Mouse (Mus musculus): ENCODE measurements at regions not wholly inside any gene's neighbourhood (a gene's known extent, or its start where the extent isn't known, plus 50 kb on each side); places are given as distances from the start of the nearest gene placed in this dataset.

DNA sequence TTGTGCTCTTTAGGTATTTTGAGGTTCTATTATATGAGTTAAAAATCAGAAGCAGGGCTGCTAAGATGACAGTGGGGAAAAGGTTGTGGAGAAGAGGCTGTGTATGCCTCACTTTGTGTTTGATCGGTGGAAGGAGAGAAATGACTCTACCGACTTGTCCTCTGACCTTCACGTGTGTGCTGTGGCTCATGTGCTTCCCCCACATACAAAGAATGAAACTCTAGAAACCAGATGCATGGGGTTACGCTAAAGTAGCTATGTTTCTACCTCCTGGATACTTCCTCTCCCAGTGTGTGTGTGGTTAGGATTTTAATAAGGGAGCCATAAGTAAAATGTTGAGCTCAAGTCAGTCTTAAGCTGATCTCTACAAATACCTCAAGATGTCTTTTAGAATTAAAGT lies 148.1 kb upstream of the 1700056E22Rik start:
- TF ChIP-seq ZNF384 (IDR thresholded peaks at IDR 0.05; ENCODE audit: low read depth, low read length) (no peak), CHD2 (IDR thresholded peaks at IDR 0.05; ENCODE audit: low read depth, low read length) (no peak), HCFC1 (IDR thresholded peaks at IDR 0.05; ENCODE audit: borderline replicate concordance, insufficient read depth, low read length) (no peak), ZC3H11A (IDR thresholded peaks at IDR 0.05; ENCODE audit: borderline replicate concordance, low read depth, low read length) (no peak), MAFK (IDR thresholded peaks at IDR 0.05; ENCODE audit: insufficient read depth, low read depth, low read length) (no peak)
